Mouse (Mus musculus): ENCODE results near the gene Gfod2.

The Gfod2 gene

DNA sequence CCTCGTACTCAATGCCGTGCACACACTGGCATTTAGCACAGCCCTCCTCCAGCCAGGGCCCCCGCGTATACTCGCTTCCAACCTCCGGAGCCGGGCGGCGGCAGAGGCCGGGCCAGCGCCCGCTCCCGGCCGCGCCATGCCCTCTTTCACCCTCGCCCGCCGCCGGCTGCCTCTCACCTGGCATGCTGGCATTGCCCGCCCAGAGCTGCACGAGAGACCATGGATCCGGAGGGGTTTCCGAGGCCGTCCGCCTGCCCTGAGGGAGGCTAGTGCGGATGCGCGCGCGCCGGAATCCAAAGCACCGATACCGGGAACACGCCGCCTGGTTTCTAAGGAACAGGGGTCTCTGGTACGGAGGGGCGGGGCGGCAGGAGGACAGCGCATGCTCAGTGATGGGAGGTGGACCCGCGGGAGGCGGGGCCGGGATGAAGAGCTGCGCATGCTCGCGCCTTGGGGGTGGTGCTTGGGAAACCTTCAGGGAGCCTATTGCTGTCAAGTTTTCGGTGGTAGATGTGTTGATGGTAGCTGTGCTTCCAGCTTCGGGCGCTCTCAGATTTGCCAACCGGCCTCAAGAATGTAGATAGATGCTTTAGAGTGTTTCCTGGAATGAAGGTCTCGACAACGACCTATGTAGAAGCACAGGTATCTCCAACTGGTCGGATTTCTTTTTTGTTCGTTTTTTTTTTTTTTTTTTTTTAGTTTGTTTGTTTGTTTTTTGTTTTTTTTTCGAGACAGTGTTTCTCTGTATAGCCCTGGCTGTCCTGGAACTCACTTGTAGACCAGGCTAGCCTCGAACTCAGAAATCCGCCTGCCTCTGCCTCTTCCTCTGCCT is at the start of gene Gfod2:
TSS of gene Gfod2 (minus strand) at position 388 of the 832 bp plus-strand sequence.
- DNase-seq (ENCODE audit: low read depth, low spot score), result peak; percentile 94

DNA sequence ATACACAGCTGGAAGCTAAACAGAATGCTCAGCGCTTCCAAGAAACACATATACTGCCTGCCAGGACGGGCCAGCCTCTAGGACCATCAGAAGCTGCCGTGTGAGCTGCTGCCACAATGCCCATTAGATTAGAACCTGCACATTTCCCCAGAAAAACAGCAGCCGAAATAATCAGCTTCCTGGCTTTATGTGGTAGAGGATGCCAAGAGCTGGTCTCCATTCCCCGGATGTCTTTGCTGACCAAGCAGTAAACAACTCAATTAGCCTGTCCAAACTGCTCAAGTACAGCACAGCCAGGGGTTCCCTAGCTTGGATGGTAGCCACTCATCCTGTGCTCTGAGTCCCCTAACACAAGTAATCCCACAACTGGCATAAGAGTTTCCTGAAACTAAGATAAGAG is 49.3 kb upstream of the Gfod2 start:
- no peak for DNase-seq (ENCODE audit: low read depth, low spot score)

DNA sequence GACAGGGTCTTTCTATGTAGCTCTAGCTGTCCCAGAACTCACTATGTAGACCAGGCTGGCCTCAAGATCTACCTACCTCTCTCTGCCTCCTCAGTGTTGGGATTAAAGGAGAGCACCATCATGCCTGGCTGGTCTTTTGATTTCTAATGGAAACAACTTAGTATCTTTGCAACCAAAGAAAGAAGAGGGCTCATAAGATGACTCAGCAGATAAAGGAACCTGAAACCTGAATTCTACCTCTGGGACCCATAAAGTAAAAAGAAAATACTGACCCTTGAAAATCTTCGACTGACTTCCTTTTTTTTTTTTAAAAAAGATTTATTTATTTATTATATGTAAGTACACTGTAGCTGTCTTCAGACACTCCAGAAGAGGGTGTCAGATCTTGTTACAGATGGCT is 47.5 kb upstream of the Gfod2 start:
- no peak for DNase-seq (ENCODE audit: low read depth, low spot score)

DNA sequence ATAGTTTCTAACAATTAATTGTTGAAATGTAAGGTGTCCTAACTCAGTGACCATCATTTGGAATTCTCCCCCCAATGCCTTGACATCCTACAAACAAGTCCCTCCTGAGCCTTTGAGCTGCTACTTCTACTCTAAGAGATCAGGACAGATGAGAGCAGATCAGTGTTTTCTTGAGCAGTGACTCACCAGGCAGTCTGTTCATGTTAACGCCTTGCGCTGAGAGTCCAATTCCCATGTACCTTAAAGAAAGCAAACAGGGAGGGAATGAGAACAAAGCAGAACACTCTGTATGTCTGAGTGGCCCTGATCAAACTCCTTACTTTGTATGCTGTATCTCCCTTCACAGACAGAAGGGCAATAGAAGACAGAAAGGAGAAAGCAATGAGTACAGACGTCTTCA is 46.9 kb upstream of the Gfod2 start:
- no peak for DNase-seq (ENCODE audit: low read depth, low spot score)

DNA sequence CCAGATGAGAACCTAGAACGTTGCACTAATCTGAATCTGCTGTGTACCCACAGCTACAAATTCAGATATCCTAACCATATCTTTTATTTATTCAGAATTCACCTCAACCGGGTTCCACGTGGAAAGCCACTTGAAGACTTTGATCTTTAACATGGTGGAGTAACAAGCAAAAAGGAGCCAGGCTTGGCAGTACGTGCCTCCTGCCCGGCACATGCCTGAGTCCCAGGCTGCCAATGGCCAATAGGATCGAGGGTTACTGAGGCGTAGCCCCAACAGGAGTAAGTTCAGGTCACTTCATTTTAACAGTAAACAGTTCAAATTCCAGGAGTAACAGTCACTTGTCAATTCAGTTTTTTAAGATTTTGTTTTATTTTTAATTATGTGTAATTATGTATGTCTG is 46.3 kb upstream of the Gfod2 start:
- no peak for DNase-seq (ENCODE audit: low read depth, low spot score)

DNA sequence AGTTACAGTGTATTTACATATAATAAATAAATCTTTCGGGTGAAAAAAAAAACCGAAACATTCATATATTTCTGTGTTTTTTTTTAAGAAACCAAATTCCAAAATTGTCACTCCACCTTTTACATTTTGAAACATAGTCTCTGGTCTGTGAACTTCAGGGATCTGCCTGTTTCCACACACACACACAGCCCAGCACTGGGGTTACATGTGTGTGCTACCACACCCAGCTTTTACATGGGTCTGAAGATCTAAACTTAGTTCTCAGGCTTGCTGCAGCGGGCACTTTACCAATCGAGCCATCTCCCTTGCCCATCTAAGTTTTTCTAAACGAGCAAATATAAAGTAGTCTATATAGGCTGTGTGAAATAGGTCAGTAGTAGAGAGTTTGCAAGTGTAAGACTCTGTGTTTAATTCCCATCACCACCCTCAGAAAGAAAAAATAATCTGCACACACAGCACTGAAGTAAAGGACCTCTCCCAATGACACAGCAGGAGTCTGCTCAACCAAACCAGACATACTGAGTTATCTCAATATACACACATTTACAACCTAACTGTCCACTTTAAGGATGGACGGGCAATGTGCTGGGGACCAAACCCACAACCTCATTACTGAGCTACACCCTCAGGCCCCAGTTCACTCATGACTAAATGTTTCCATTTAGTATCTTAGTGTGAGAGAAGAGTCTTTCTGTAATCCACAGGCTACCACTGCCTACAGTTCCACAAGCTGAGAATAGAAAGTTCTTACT is 42.9 kb upstream of the Gfod2 start:
- no peak for DNase-seq (ENCODE audit: low read depth, low spot score)

DNA sequence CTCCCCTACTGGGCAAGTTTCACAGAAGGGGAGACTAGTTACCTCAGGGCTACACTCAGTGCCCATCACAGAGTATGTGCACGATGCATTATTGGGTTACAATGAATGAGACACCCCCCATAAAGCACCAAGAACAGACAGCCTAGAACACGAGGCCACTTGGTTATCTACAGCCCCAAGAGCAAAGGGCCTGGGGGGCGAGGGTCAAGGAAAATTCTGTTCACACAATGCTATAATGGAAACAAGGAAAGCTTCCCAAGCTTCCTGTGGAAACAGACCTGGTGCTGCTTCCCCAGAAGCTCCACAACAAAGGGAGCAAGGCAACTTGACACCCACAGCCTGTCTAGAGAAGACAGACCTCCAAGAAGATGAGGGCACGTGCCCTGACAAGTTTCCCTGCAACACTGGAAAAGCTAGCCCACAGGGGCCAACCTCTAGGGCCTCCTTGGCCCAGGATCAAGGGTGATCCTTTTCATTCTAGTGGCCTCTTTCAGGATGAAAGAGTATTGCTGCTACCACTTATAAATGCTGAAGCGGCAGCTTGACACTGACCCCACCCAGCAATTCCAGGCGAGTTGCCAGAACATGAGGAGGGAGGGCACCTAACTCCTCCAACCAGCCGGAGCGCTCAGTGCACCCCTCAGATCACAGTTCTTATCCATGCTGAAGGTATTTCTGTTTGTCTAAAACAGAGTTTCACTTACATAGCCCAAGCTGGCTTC is 40.8 kb upstream of the Gfod2 start:
- no peak for DNase-seq (ENCODE audit: low read depth, low spot score)

DNA sequence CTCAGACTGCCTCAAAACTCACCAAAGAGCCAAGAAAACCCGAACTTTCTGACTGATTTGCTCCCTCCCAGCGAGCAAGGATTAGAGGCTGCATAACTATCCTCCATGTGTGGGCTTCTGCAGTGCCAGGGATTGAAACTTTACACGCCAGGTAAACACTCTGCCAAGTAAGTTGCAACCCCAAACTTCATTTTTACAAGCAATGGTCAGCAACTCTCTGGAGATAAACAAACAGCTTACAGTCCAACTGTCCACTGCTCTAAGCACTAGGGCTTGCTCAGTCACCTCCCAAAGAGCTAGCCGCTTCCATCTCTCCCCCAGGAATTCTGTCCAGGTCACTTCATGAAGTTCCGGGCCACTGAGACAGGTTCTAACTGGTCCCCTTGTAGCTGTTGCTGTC is 39.9 kb upstream of the Gfod2 start:
- DNase-seq (ENCODE audit: low read depth, low spot score), result no peak

DNA sequence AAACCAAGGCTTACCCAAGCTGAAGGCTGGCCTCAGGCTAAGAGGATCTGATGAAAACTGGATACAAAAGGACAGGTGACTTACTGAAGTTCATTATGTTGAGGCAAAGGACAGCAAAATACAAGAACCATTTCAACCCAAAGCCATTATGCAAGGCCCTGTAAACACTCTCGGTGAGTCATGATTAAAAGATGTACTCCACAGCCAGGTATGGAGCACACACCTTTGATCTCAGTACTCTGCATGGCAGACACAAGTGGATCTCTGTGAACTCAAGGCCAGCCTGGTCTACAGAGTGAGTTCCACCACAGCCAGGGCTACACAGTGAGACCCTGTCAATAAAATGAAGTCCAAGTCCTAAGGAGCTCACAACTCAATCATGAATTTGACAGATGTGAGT is 37.3 kb upstream of the Gfod2 start:
- no peak for DNase-seq (ENCODE audit: low read depth, low spot score)

DNA sequence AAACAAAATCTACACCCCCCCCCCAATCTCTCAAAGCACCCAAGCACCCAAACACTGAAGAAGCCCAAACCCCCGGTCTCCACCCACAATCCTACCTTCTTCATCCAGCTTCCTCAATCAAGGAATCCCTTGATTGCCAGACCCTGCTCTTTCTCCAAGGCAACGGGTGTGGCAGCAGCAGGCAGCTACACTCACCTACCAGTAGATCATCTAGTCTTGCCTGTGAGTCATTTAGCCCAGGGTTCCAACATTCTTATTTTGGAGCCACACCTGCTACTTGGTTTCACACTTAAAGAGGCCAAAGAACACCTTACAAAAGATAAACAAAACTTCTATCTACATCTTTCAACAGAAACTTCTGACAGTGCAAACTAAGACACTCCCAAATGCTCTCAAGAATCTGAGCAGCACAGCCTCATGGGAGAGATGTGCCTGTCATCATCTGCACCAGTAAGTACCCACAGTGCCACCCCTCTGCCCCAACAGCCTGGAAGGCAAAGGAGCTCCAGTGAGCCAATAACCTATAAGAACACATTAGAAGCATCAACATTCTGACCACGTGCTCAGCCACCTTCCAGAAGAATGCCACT is 35.6 kb upstream of the Gfod2 start:
- peak; percentile 31 for DNase-seq (ENCODE audit: low read depth, low spot score)

DNA sequence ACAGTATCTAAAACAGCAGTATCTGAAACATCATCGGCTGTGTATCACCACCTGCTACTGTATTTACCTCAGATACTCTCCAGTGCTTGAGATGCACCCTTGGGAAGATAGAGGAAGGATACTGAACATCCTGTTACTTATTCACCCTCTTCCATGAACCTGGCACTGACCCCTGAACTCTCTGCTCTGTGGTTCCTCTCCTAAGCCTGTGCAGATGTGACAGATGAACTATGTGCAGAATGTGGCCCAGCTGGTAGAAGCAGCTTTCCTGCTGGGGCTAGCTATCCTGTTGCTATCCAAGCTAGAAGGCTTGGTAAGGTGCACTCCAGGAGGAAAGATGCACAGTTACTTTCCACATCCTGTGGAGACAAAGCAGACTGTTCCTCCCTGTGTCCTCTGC is 34.9 kb upstream of the Gfod2 start:
- DNase-seq (ENCODE audit: low read depth, low spot score), result no peak

DNA sequence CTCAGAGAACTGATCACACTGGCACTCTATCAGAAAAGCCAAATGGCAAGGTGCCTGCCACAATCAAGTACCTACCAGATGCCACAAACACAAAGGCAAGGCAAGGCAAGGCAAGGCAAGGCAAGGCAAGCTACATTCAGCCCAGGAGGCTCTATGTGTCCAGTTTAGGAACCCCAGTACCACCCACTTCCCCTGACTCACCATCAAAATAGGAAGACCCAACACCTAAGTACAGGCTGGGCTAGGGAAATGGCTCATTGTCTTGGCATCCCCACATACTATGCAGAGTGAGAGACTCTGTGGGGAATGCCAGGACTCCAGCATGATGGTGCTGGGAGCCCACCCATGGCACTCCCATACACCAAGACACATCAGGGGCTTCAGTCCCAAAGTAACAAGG is 31.2 kb upstream of the Gfod2 start:
- DNase-seq (ENCODE audit: low read depth, low spot score), result no peak

DNA sequence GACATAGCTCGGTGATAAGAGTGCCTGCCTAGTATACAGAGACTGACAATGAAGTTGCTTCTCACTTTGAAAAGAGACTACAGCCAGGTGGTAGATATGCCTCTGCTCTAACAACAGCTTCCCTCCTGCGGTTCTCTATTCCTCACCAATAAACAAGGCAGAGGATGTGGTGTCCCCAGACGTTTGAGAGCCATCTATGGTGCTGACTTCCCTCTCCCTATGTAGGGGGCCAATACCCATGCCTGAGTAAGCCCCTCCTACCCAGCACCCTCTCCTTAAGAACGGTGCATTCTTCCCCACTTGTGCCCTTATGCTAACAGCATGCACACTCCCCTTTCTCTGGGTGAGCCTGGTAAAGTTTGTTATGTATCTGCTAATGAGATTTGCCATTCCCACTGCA is 30.5 kb upstream of the Gfod2 start:
- DNase-seq (ENCODE audit: low read depth, low spot score), result peak; percentile 54

DNA sequence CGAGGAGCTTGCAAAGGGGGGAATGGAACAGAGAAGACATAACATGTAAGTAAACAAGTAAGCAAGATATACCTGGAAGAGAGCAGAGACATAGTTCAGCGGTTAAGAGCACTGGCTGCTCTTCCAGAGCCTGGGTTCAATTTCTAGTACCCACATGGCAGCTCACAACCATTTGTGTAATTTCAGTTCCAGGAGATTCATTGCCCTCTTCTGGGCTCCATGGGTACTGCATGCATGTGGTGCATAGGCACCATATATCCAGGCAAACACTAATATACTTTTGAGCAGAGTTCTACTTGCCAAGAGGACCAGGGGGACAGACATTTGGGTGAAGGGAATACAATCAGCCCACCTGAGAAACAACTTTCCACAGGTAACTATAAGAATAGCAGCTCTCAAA is 29.8 kb upstream of the Gfod2 start:
- peak; percentile 71 for DNase-seq (ENCODE audit: low read depth, low spot score)

DNA sequence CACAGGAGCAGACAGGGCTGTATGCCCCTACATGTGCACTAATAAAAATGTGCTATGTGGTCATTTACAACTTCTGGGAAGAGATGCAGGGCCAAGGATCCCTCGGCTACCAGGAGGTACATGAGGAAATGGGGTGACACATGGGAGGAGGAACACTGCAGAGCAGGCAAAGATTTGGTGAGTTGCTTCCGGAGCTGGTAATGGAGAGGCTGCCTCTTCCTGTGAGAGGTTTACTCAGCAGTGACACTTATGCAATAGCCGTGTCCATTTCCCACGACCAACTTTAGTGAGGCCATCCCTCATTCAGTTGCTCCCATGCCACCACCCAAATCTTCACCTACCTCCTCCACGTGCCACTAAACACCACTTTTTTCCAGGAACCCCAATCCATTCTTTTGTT is 21.8 kb upstream of the Gfod2 start:
- DNase-seq (ENCODE audit: low read depth, low spot score), result no peak

DNA sequence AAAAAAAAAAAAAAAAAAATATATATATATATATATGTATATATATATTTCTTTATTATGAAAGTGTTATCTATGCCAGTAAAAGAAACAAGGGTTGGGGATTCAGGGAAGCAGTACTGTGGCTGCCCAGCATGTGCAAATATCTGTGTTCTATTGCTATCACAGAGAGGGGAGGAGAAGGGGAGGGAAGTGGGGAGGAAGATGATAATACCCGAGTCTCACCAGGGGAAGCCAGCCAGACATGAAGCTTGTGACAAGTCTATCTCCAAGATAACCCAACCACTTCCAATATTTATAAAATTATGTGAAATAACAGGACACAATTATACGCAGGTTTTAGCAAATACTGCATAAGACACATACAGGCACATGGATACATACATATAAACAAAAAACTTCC is 19.4 kb upstream of the Gfod2 start:
- no peak for DNase-seq (ENCODE audit: low read depth, low spot score)

DNA sequence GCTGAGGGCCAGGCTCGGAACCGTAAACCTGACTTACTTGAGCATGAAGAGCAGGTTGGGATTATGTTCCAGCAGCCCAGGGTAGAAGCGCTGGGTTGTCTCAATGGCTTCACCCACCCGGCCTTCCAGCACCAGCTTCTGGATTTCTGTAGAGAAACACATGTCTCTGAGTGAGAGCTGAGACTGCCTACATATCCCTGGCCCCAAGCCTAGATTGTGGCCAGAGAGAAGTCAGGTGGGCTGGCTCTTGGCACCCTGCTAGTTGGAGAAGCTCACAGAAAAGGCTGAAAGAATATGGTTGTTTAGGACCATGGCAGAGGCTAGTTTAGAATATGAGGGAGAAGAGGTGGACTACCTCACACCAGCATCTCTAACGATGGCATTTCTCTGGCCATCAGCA is 16.0 kb upstream of the Gfod2 start:
- DNase-seq (ENCODE audit: low read depth, low spot score), result no peak

DNA sequence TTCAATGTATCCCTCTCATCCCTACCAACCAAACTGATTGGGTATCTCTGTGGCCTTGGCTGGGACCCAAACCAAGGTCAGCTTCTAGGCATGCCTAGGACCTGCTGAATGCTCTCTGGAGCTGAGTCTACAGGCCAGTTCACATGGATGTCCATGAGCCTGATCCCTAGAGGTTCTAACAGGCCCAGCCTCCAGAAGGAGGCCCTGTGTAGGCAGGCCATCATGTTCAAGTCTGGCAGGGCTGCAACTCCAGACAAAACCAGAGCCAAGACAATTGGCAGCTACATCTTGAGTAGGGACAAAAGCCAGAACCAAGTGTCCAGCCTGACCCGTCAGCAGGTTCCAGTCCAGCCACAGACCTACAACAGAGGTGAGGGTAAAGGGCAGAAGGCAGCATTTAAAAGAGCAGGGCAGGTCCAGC is 15.0 kb upstream of the Gfod2 start:
- DNase-seq (ENCODE audit: low read depth, low spot score), result no peak

DNA sequence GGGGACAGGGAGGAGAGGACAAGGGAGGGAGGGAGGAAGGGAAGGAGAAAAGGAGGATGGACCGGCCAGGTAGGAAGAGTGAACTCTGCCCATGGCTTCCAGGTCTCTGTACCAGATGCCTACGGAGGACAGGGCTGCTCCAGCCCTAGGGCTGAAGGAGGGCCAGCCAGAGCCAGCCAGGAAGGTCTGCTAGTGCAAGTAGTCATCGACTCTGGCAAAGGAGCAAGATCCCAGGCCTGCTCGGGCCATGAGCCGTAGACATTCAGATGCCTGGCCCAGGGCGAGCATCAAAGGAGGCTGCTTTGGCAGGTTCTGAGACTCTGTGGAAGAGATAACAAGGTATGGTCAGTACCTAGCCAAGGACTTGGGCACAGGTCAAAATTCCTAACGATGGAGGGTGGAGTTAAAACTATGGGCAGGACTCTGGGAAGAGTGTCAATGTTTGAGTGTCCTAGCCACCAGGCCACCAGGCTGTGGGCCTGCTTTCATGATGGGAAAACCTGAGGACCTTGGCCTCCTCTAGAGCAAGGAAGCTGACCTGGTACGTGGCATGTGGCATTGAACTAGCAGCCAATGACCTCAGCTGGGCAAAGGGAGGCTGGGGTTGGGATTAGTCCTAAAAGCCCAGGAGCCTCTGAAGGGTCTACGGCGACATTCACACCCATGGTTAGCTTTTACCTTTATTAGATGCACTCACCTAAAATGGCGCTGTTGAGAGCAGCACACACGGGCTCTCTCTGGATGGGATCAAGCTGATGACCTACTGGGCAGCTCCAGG is 13.1 kb upstream of the Gfod2 start:
- no peak for DNase-seq (ENCODE audit: low read depth, low spot score)

DNA sequence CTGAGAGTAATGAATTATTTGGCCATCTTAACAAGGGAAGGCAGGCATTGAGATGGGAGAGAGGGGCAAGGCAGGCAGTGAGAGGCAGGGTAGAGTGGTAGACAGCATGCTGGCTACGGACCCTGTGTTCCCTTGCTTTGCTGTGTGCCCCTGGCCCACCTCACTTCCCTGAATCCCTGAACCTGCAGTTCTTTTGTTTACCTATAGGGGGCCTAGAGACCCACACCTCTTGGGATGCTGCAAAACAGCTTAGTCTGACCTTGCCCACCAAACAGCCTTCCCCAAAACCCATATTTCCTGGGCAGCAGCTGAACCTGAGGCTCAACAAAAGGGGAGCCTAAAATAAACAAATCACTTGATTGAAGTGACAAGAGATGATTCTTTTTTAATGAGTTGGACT is 12.1 kb upstream of the Gfod2 start:
- DNase-seq (ENCODE audit: low read depth, low spot score), result peak; percentile 35

Data from CD4-positive helper T cell, adult 2 months (primary cell).